Mouse (Mus musculus) embryonic fibroblast, embryonic 13.5 days (primary cell): Measurements from ENCODE around the gene Frmd8.

Experiments
- CTCF ChIP-seq: IDR thresholded peaks from 2 replicates; pipeline ENCODE4 v1.5.1; 2011; ENCODE audit warnings: mild to moderate bottlenecking, control low read depth, low read length, moderate library complexity, borderline replicate concordance; ENCODE audit not compliant: insufficient read depth
- POLR2A ChIP-seq: IDR thresholded peaks from 2 replicates; pipeline ENCODE4 v1.6.1; 2011; ENCODE audit warnings: low read depth, mild to moderate bottlenecking, control low read depth, low read length, moderate library complexity

- TF ChIP-seq POLR2A (no peak), CTCF (no peak)
These were observed 32.2 kb upstream of the Frmd8 start for GRCm38 (mm10) chr19:5907275-5907674.
